14 mouse cellular contexts compared by ENCODE assay signal in genomic region chr2:7123366-7123765, GRCm38 (mm10).
"Had no signal": no experiment of that assay in that cellular context is flagged by ENCODE, and none has a peak within 500 bp of the region (broad histone marks: within the 10 kb centered on the region; RNA-seq: fewer than 3 reads in every experiment).

No protein-coding gene starts in this region.

- H3K4me2 ChIP-seq: liver, embryonic 13.5 days; lung, embryonic 15.5 days; midbrain, embryonic 13.5 days had no signal

- H3K4me1 ChIP-seq: liver, embryonic 13.5 days had no signal

- H3K36me3 ChIP-seq: liver, embryonic 13.5 days; lung, embryonic 15.5 days; midbrain, embryonic 13.5 days had no signal

- H3K27ac ChIP-seq: kidney, postnatal 0 days; liver, embryonic 13.5 days; lung, embryonic 15.5 days; macrophage; midbrain, embryonic 13.5 days; stomach, postnatal 0 days had no signal

- H3K27me3 ChIP-seq: liver, embryonic 13.5 days; lung, embryonic 15.5 days; midbrain, embryonic 13.5 days had no signal

- DNase-seq: kidney, adult 2 months; kidney, postnatal 25 days; liver, embryonic 13.5 days; lung, postnatal 14 days; thymus, adult 2 months; thymus, postnatal 14 days; thymus, postnatal 4 days had no signal

- H3K4me3 ChIP-seq: liver, embryonic 13.5 days; lung, embryonic 15.5 days; midbrain, embryonic 13.5 days had no signal

- H3K9ac ChIP-seq: liver, embryonic 13.5 days; lung, embryonic 15.5 days; midbrain, embryonic 13.5 days had no signal

- ATAC-seq: intestine, postnatal 0 days; midbrain, embryonic 13.5 days; midbrain, embryonic 16.5 days had no signal

- H3K9me3 ChIP-seq: liver, embryonic 13.5 days; lung, embryonic 15.5 days; midbrain, embryonic 13.5 days had no signal
